Comparison of ENCODE assay signal across 15 mouse cellular contexts in genomic region chr19:27328644-27329043, GRCm38 (mm10). TPM values are rescaled to one million over a fixed set of nuclear protein-coding genes. Genes with fewer than 3 reads are reported as not detected.
DNase-seq lines count a peak whose midpoint lies in the region; ATAC-seq lines count a peak whose summit lies in the region.
"Had no signal": no experiment of that assay in that cellular context is flagged by ENCODE, and none has a peak within 500 bp of the region (broad histone marks: within the 10 kb centered on the region; RNA-seq: fewer than 3 reads in every experiment).

No protein-coding gene starts in this region.

- H3K4me3 ChIP-seq in liver, embryonic 11.5 days (ENCODE audit: low read depth, low read length) = no peak overlapping the region

- no peak overlapping the region for H3K4me2 ChIP-seq in liver, embryonic 11.5 days

- H3K36me3 ChIP-seq in liver, embryonic 11.5 days (ENCODE audit: control insufficient read depth, insufficient read depth, low read length) = no peaks in the 10 kb centered on the region

- WGBS in liver, embryonic 11.5 days = 78% methylated on average over 4 of the region's 4 CpGs

- H3K27ac ChIP-seq in liver, embryonic 11.5 days (ENCODE audit: low read depth, low read length) = no peak overlapping the region

- H3K4me1 ChIP-seq in liver, embryonic 11.5 days (replicated peaks; ENCODE audit: control insufficient read depth, insufficient read depth, low read length) = no peaks in the 10 kb centered on the region

- no peak overlapping the region for H3K9ac ChIP-seq in liver, embryonic 11.5 days (ENCODE audit: low read depth, low read length)

- DNase-seq in gastrocnemius, adult 18-20 months (ENCODE audit: low spot score) = peak; percentile 73
- no peak for DNase-seq in gastrocnemius, postnatal 4 days (ENCODE audit: low spot score in 2 of 2)
- peak; percentile 76 for DNase-seq in NIH3T3 (ENCODE audit: low read depth)
- DNase-seq in liver, embryonic 11.5 days (ENCODE audit: low spot score) = peak; percentile 34
- peak; percentile 39 to 50 for DNase-seq in lung, postnatal 4 days
- no peak for DNase-seq in cerebellum, adult 11 months
- no peak for DNase-seq in heart, adult 18-20 months
- no peak for DNase-seq in cerebellum, postnatal 25 days
- DNase-seq: B cell, adult 2 months; kidney, postnatal 14 days had no signal

- no peaks in the 10 kb centered on the region; the same call in 1 of the 2 replicates for H3K27me3 ChIP-seq in liver, embryonic 11.5 days (replicated peaks; ENCODE audit: control insufficient read depth, insufficient read depth, low read length)
- H3K27me3 ChIP-seq: Patski had no signal

- ATAC-seq in liver, embryonic 11.5 days (replicated peaks; ENCODE audit: low FRiP score) = 0 out of 2 replicates have a peak, but pooled peaks have one; percentile 68
- ATAC-seq: Patski had no signal

- no peaks in the 10 kb centered on the region for H3K9me3 ChIP-seq in liver, embryonic 11.5 days (ENCODE audit: control insufficient read depth, low read length)

RNA-seq across cellular contexts. Expression of gene Kcnv2, which starts 6.3 kb away (rescaled TPM):
- total RNA-seq in gastrocnemius, adult 18-20 months (2021) = under 1 TPM; 0.07 to 0.09 TPM
- total RNA-seq in gastrocnemius, postnatal 4 days (2021) = under 1 TPM in 1 of 2 experiments, not detected in 1; 0.08 TPM
- 0.03 TPM in 1 of 2 replicates, not detected in the other for polyA plus RNA-seq in liver, embryonic 11.5 days (2014; fragmentation: Nextera tagmentation; extraction: Ambion mirVana)
- total RNA-seq in heart, adult 18-20 months (2021) = 1 to 10 TPM; 3.6 to 6.0 TPM
- total RNA-seq: hematopoietic stem cell, adult 5-6 weeks; left cerebral cortex, postnatal 25 days; megakaryocyte-erythroid progenitor cell, adult 5-6 weeks had no signal
- polyA plus RNA-seq: Patski; stomach, embryonic 14.5 days had no signal

Comparison
In these comparisons a context has a peak if more than half of its experiments do, and no peak if none do; other contexts are left out.
1. DNase-seq: peak in gastrocnemius, adult 18-20 months (single experiment), NIH3T3 (single experiment), liver, embryonic 11.5 days (single experiment) and lung, postnatal 4 days (2 of 2); none in gastrocnemius, postnatal 4 days (0 of 2), cerebellum, adult 11 months (single experiment), heart, adult 18-20 months (0 of 2) and cerebellum, postnatal 25 days (0 of 2).
2. RNA of gene Kcnv2, which starts 6.3 kb away (total RNA-seq): 3.6 to 6.0 TPM in heart, adult 18-20 months; 0.07 to 0.09 TPM in gastrocnemius, adult 18-20 months and 0.08 TPM in gastrocnemius, postnatal 4 days; every median in the first group is over 4 times any median in the second.